Mouse (Mus musculus) G1E (cell line): ENCODE measurements around the gene Ccdc194. TPM values are rescaled to one million over a fixed set of nuclear protein-coding genes. Genes with fewer than 3 reads are reported as not detected.

Source experiments
- ATAC-seq: 2 replicates; pipeline ENCODE4 v1.8.0; 2016; ENCODE audit warnings: mild to moderate bottlenecking; ENCODE audit not compliant: insufficient number of reproducible peaks, poor library complexity, low FRiP score, severe bottlenecking; ENCODE audit errors: extremely low read depth
- DNase-seq: peaks from one replicate; pipeline ENCODE4 v3.0.0; 2012; ENCODE audit warnings: low spot score
- H3K27me3 ChIP-seq: 2 replicates; pipeline ENCODE4 v1.6.1; 2012; ENCODE audit warnings: mild to moderate bottlenecking, low read length, inconsistent platforms; ENCODE audit not compliant: insufficient read depth
- H3K36me3 ChIP-seq: replicated peaks from 2 replicates; pipeline ENCODE3; 2012; ENCODE audit warnings: mild to moderate bottlenecking, inconsistent platforms
- H3K4me1 ChIP-seq: 2 replicates; pipeline ENCODE4 v1.6.1; 2012; ENCODE audit warnings: low read depth, low read length, inconsistent platforms, mixed read lengths; ENCODE audit not compliant: insufficient read depth
- H3K4me3 ChIP-seq: 2 replicates; pipeline ENCODE4 v1.5.1; 2012; ENCODE audit warnings: low read depth, mild to moderate bottlenecking, inconsistent platforms, low read length, moderate library complexity, mixed read lengths
- H3K9me3 ChIP-seq: replicated peaks from 2 replicates; pipeline ENCODE4 v1.6.1; 2012; ENCODE audit warnings: inconsistent platforms
- CTCF ChIP-seq: IDR thresholded peaks from 2 replicates; pipeline ENCODE4 v1.5.1; 2012; ENCODE audit warnings: low read depth, low read length, inconsistent platforms, mixed read lengths
- GATA1 ChIP-seq: IDR thresholded peaks from 2 replicates; pipeline ENCODE4 v1.6.1; 2012; ENCODE audit warnings: borderline replicate concordance, low read length, inconsistent platforms, mixed read lengths
- GATA2 ChIP-seq: IDR thresholded peaks from 2 replicates; pipeline ENCODE4 v1.6.1; 2012; ENCODE audit warnings: low read depth, low read length, inconsistent platforms, borderline replicate concordance
- POLR2AphosphoS5 ChIP-seq: IDR thresholded peaks from 2 replicates; pipeline ENCODE4 v1.6.1; 2012; ENCODE audit warnings: low read depth, low read length, inconsistent platforms; ENCODE audit not compliant: insufficient replicate concordance
- TAL1 ChIP-seq: conservative IDR thresholded peaks from 2 replicates; pipeline ENCODE4 v1.6.1; 2012; ENCODE audit warnings: low read depth, low read length, inconsistent platforms, mixed read lengths
- polyA plus RNA-seq: library from polyadenylated mRNA; stranded (reverse); fragments of >175 nt; gene quantifications from 2 replicates; pipeline ENCODE4 v1.2.3, GENCODE M21; 2012
- total RNA-seq, 2 experiments: library from RNA; stranded (forward) in 1 of 2; stranded (reverse) in 1 of 2; fragments of 200-1000 nt in 1 of 2; fragments of >200 nt in 1 of 2; fragmentation: Nextera tagmentation in 1 of 2; gene quantifications; 2 replicates each; pipeline ENCODE4 v1.2.3; 2014 to 2017

Gene Ccdc194
- total RNA-seq (2014; fragmentation: Nextera tagmentation) (not detected in 2 replicates), total RNA-seq (2017) (0.22 TPM in 1 of 2 replicates, not detected in the other), polyA plus RNA-seq (not detected in 2 replicates)

DNA sequence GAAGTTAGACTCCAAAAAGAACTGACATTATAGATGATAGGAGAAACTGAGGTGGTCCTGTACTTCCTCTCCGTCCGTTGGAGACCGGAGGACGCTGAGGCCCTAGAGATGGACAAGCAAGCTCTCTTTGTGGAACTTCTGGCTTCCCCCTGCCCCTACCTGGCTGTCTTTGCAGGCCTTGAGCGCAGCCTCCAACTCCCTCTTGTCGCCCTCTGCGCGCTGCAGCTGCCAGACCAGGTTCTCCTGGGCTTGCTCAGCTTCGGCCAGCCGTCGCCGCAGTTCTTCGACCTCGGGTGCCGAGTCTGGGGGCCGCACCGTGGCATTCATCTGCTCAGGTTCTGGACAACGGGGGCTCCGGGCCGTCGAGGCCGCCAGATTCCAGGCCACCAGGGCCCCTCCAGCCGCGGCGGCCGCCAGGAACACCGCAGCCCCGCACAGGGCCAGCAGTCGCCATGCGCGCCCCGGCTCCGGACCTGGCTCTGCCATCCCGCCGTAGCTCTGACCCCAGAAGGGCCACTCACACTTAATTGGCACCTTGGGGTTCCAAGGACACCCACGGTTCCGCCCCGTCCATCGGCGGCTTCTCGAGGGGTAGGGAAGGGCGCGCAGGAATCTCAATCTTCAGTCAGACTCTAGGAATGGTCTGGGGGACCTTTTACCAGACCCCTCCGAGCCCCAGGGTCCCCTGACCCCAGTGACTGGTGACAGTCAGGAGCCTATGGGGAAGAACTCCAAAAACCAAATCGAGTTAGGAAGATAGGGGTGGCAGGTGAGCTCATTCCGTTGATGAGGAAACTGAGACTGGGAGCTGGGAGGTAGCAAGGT lies at the start of gene Ccdc194:
Ccdc194 (minus strand) TSS at position 486 of the 825 bp plus-strand sequence.
- H3K36me3 ChIP-seq = no peaks in the 10 kb centered on the region
- ATAC-seq (no peak), DNase-seq (no peak)
- TF ChIP-seq CTCF = no peak
- TF ChIP-seq GATA2 = no peak
- peaks cover 13% of the 10 kb centered on the region for H3K4me1 ChIP-seq
- no peak within 1 kb of the TSS for H3K4me3 ChIP-seq
- H3K9me3 ChIP-seq = no peaks in the 10 kb centered on the region
- H3K27me3 ChIP-seq = peaks cover 57% of the 10 kb centered on the region

DNA sequence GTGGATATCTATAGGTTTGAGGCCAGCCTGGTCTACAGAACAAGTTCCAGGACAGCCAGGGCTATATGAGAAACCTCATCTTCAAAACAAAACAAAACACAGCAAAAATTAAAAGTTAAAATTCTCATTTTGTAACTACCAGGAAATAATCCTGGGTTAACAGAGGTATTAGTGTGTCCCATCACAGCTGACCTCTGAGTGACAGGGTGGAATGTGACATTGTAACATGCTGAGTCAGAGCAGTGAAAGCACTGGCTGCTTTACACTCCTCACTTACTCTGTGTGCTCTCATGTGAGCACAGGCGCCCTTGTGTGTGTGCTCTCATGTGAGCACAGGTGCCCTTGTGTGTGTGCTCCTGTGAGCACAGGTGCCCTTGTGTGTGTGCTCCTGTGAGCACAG lies 49.5 kb upstream of the Ccdc194 start:
- peaks cover 6% of the 10 kb centered on the region; the same call in 1 of the 2 replicates for H3K4me1 ChIP-seq
- no peak overlapping the region for H3K4me3 ChIP-seq
- no peak for DNase-seq
- no peak for TF ChIP-seq POLR2AphosphoS5
- TF ChIP-seq TAL1 = no peak
- no peak for TF ChIP-seq GATA2
- no peak for TF ChIP-seq CTCF
- TF ChIP-seq GATA1 = no peak
- H3K9me3 ChIP-seq = no peaks in the 10 kb centered on the region
- no peak for ATAC-seq
- H3K27me3 ChIP-seq = peaks cover 56% of the 10 kb centered on the region
- H3K36me3 ChIP-seq = no peaks in the 10 kb centered on the region

DNA sequence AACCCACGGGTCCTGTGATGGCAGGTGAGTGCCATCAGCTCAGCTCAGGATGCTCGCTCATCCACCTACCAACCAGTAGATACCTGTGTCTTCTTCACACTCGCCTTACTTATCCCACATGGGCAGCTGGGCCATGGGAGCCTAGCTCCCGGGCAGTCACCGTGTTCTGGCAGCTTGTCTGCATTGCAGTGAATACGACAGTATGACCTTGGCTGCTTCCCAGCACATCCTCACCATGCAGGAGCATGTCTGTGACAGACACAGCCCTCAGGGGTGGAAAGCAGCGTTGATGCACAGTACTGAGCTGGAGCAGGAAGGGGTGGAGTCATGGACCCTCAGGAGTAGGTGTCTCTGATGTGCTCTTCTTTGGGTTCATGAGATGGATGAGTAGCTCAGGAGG lies 48.9 kb upstream of the Ccdc194 start:
- no peaks in the 10 kb centered on the region for H3K9me3 ChIP-seq
- no peak for TF ChIP-seq TAL1
- no peak for TF ChIP-seq CTCF
- no peak for TF ChIP-seq GATA1
- TF ChIP-seq POLR2AphosphoS5 = no peak
- TF ChIP-seq GATA2 = no peak
- no peaks in the 10 kb centered on the region for H3K36me3 ChIP-seq
- H3K27me3 ChIP-seq = peaks cover 57% of the 10 kb centered on the region
- no peak for DNase-seq
- ATAC-seq = no peak
- peak overlapping the region; percentile 4; the same call in 1 of the 2 replicates for H3K4me3 ChIP-seq
- peaks cover 12% of the 10 kb centered on the region; the same call in 1 of the 2 replicates for H3K4me1 ChIP-seq

GRCm38 (mm10) chr8:71572847-71573633 lies 47.5 kb upstream of the Ccdc194 start:
- ATAC-seq (no peak), DNase-seq (no peak)
- TF ChIP-seq CTCF = no peak
- TF ChIP-seq TAL1 = no peak
- TF ChIP-seq GATA1 = no peak
- no peak for TF ChIP-seq POLR2AphosphoS5
- TF ChIP-seq GATA2 = no peak
- H3K4me3 ChIP-seq = no peak overlapping the region
- peaks cover 14% of the 10 kb centered on the region; the same call in 1 of the 2 replicates for H3K4me1 ChIP-seq
- H3K9me3 ChIP-seq = no peaks in the 10 kb centered on the region
- no peaks in the 10 kb centered on the region for H3K36me3 ChIP-seq
- peaks cover 58% of the 10 kb centered on the region for H3K27me3 ChIP-seq

DNA sequence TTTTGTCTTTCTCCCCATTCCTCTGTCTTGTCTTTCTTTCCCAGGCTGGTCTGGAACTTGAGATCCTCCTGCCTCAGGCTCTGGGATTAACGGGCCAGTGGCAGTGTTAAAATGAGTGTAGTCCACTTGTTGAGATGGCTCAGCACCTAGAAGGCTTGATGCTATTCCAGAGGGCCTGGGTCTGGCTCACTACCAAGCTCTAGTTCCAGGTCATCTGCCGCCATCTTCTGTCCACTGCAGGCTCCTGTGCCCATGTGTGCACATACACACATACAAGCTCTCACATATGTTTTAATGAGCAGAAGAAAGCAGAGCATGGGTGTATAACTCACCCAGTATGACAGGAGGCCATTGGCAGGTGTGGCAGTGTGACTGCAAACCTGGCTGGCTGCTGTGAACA lies 46.6 kb upstream of the Ccdc194 start:
- peaks cover 63% of the 10 kb centered on the region for H3K27me3 ChIP-seq
- no peaks in the 10 kb centered on the region for H3K9me3 ChIP-seq
- no peak for TF ChIP-seq POLR2AphosphoS5
- TF ChIP-seq GATA1 = no peak
- no peak for TF ChIP-seq GATA2
- TF ChIP-seq CTCF = no peak
- TF ChIP-seq TAL1 = no peak
- H3K36me3 ChIP-seq = no peaks in the 10 kb centered on the region
- DNase-seq = no peak
- peaks cover 14% of the 10 kb centered on the region; the same call in 1 of the 2 replicates for H3K4me1 ChIP-seq
- H3K4me3 ChIP-seq = no peak overlapping the region
- no peak for ATAC-seq

GRCm38 (mm10) chr8:71570291-71570954 lies 44.9 kb upstream of the Ccdc194 start:
- no peak for DNase-seq
- peaks cover 70% of the 10 kb centered on the region for H3K27me3 ChIP-seq
- TF ChIP-seq TAL1 (no peak), GATA2 (no peak), POLR2AphosphoS5 (no peak), CTCF (no peak), GATA1 (no peak)
- no peaks in the 10 kb centered on the region for H3K9me3 ChIP-seq
- peak overlapping the region; percentile 51; the same call in 1 of the 2 replicates for H3K4me3 ChIP-seq
- H3K36me3 ChIP-seq = no peaks in the 10 kb centered on the region
- peaks cover 14% of the 10 kb centered on the region; the same call in 1 of the 2 replicates for H3K4me1 ChIP-seq
- ATAC-seq = no peak
